Mouse (Mus musculus): ENCODE data around the gene Mfsd6l.

- TF ChIP-seq POLR2A (IDR thresholded peaks at IDR 0.05; ENCODE audit: low read depth, low read length): no peak
- TF ChIP-seq CTCF (IDR thresholded peaks at IDR 0.05; ENCODE audit: extremely low read depth, insufficient read depth, insufficient read length, insufficient replicate concordance): no peak
Observed at GRCm38 (mm10) chr11:68550358-68550757, 5.6 kb upstream of the Mfsd6l start.
